Mouse (Mus musculus) liver, embryonic 14.5 days (tissue): ENCODE results near the gene Gm5737. TPM values are rescaled to one million over a fixed set of nuclear protein-coding genes. Genes with fewer than 3 reads are reported as not detected.
A peak's percentile ranks its signal among the peaks of the same experiment; 100 is the strongest.

ENCODE experiments used
- ATAC-seq: fragments of 200-750 bp; cut with Nextera tagmentation; 2 replicates; pipeline ENCODE4 v1.8.0; 2017; ENCODE audit warnings: moderate number of reproducible peaks, mild to moderate bottlenecking, moderate library complexity; ENCODE audit not compliant: insufficient read depth
- DNase-seq, 3 experiments: peaks; one replicate each; pipeline ENCODE4 v3.0.0-alpha.2; 2012 to 2013; ENCODE audit warnings: low read depth in 3 of 3, low spot score in 3 of 3
- H3K27ac ChIP-seq: fragments of 300-500 bp; sonication (generic); 2 replicates; pipeline ENCODE4 v1.5.1; 2014; ENCODE audit warnings: moderate library complexity, mild to moderate bottlenecking, control low read depth, inconsistent platforms
- H3K27me3 ChIP-seq: fragments of 300-500 bp; sonication (generic); 2 replicates; pipeline ENCODE4 v1.6.1; 2014; ENCODE audit warnings: mild to moderate bottlenecking, low read length, moderate library complexity; ENCODE audit not compliant: control insufficient read depth, insufficient read depth
- H3K36me3 ChIP-seq: fragments of 300-500 bp; sonication (generic); replicated peaks from 2 replicates; pipeline ENCODE4 v1.6.1; 2014; ENCODE audit warnings: low read depth; ENCODE audit not compliant: control insufficient read depth, insufficient read depth
- H3K4me1 ChIP-seq, 2 experiments: fragments of 200-500 bp in 1 of 2; fragments of 300-500 bp in 1 of 2; sonication (generic) in 1 of 2; replicated peaks; 2 replicates each; pipeline ENCODE4 v1.6.1; 2012 to 2014; ENCODE audit warnings: antibody characterized with exemption in 1 of 2, inconsistent platforms in 1 of 2, low read length in 1 of 2; ENCODE audit not compliant: control insufficient read depth in 2 of 2, insufficient read depth in 2 of 2
- H3K4me2 ChIP-seq: fragments of 300-500 bp; sonication (generic); 2 replicates; pipeline ENCODE4 v1.6.1; 2014; ENCODE audit warnings: low read depth, mild to moderate bottlenecking, control low read depth, moderate library complexity
- H3K4me3 ChIP-seq, 2 experiments: fragments of 200-500 bp in 1 of 2; fragments of 300-500 bp in 1 of 2; sonication (generic) in 1 of 2; 2 replicates each; pipeline ENCODE4 v1.5.1; 2012 to 2014; ENCODE audit warnings: low read depth in 2 of 2, low read length in 2 of 2, mild to moderate bottlenecking in 2 of 2, control low read depth in 1 of 2, inconsistent platforms in 1 of 2, moderate library complexity in 1 of 2; ENCODE audit not compliant: insufficient read depth in 1 of 2
- H3K9ac ChIP-seq: fragments of 300-500 bp; sonication (generic); replicated peaks from 2 replicates; pipeline ENCODE4 v1.6.1; 2014; ENCODE audit warnings: mild to moderate bottlenecking, control low read depth, moderate library complexity
- H3K9me3 ChIP-seq: fragments of 300-500 bp; sonication (generic); 2 replicates; pipeline ENCODE4 v1.6.1; 2016; ENCODE audit warnings: low read length, mixed read lengths; ENCODE audit not compliant: control insufficient read depth
- CTCF ChIP-seq: IDR thresholded peaks from 2 replicates; pipeline ENCODE4 v1.5.1; 2016; ENCODE audit warnings: antibody characterized with exemption, low read depth, control low read depth
- EP300 ChIP-seq: IDR thresholded peaks from 2 replicates; pipeline ENCODE4 v1.6.1; 2016; ENCODE audit warnings: antibody characterized with exemption, low read depth
- WGBS: fragments of 180-500 bp; shearing (Covaris S2); extraction: QIAGEN DNeasy Blood & Tissue Kit; methylation state at CpG from one replicate; pipeline ENCODE4 v1.1.7; 2014; ENCODE audit not compliant: insufficient replicate concordance; 5-methylcytosine and 5-hydroxymethylcytosine counted together
- polyA plus RNA-seq, 2 experiments: library from polyadenylated mRNA; depleted of rRNA in 1 of 2; stranded (reverse) in 1 of 2; unstranded in 1 of 2; fragments of >200 nt; fragmentation: Nextera tagmentation in 1 of 2; extraction: Ambion mirVana in 1 of 2; gene quantifications; 2 replicates each; pipeline versions ENCODE4 v1.2.1 to v1.2.3; 2012 to 2014

The Gm5737 gene
- polyA plus RNA-seq, 2 experiments, result not detected

- Histone ChIP-seq H3K4me3 (no peak overlapping the region), H3K36me3 (peaks cover 20% of the 10 kb centered on the region), H3K4me2 (peak overlapping the region; percentile 63), H3K9me3 (no peaks in the 10 kb centered on the region), H3K4me1 (peaks cover 78 to 85% of the 10 kb centered on the region in 2 experiments), H3K9ac (peak overlapping the region; percentile 80), H3K27ac (peak overlapping the region; percentile 99), H3K27me3 (no peaks in the 10 kb centered on the region)
- ATAC-seq (no peak), DNase-seq (no peak)
- TF ChIP-seq CTCF, result no peak
- no peak for TF ChIP-seq EP300
- 36% methylated on average over 2 of the region's 2 CpGs for WGBS
Observed at GRCm38 (mm10) chr7:120866684-120867083, 54.5 kb downstream of the Gm5737 start.

DNA sequence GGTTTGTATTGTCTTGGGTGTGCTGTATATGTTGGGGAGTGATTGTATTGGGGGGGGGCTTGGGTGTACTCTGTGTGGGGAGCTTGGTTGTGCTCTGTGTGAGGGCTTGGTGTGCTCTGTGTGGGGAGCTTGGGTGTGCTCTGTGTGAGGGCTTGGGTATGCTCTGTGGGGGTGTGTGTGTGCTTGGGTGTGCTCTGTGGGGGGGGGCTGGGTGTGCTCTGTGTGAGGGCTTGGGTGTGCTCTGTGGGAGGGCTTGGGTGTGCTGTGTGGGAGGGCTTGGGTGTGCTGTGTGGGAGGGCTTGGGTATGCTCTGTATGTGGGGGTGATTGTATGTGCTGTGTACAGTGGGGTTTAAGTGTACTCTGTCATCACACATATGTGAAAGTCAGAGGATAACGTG, 55.6 kb downstream of the Gm5737 start:
- H3K27me3 ChIP-seq, result no peaks in the 10 kb centered on the region
- H3K4me3 ChIP-seq, result no peak overlapping the region
- peaks cover 68 to 77% of the 10 kb centered on the region in 2 experiments for H3K4me1 ChIP-seq
- peak overlapping the region; percentile 99 for H3K27ac ChIP-seq
- DNase-seq (no peak), ATAC-seq (peak; percentile 54)
- peaks cover 21% of the 10 kb centered on the region for H3K36me3 ChIP-seq
- 84% methylated on average over 1 of the region's 1 CpGs for WGBS
- no peaks in the 10 kb centered on the region for H3K9me3 ChIP-seq
- no peak for TF ChIP-seq CTCF
- H3K9ac ChIP-seq, result peak overlapping the region; percentile 80
- peak overlapping the region; percentile 63 for H3K4me2 ChIP-seq

DNA sequence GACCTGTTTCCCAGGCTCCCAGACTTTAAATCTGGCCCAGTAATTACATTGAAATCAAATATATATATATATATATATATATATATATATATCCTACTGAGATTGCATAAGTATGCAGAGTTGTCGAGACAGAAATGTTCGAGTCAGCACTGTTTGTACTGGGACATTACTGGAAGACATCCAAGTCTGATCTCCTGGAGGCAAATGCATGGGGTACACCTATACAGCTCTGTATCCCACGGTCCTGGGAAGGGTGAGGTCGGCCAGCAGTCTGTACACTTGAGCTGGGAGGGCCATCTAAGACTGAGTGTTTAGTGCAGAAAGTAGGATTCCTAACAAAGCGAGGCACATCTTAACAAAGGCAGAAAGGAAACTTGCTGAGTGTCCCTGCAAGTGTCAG, 57.7 kb downstream of the Gm5737 start:
- Histone ChIP-seq H3K27ac (peak overlapping the region; percentile 19), H3K4me1 (peaks cover 58 to 69% of the 10 kb centered on the region in 2 experiments), H3K36me3 (peaks cover 30% of the 10 kb centered on the region), H3K9me3 (no peaks in the 10 kb centered on the region), H3K4me2 (no peak overlapping the region), H3K4me3 (no peak overlapping the region), H3K27me3 (no peaks in the 10 kb centered on the region), H3K9ac (no peak overlapping the region; the same call in 1 of the 2 replicates)
- ATAC-seq, result no peak
- no peak for DNase-seq
- TF ChIP-seq EP300 (no peak), CTCF (no peak)
- WGBS, result 60% methylated on average over 5 of the region's 5 CpGs

GRCm38 (mm10) chr7:120870431-120871008, 58.4 kb downstream of the Gm5737 start:
- TF ChIP-seq CTCF (no peak), EP300 (no peak)
- 72% methylated on average over 5 of the region's 5 CpGs for WGBS
- Histone ChIP-seq H3K9me3 (no peaks in the 10 kb centered on the region), H3K4me2 (no peak overlapping the region), H3K4me3 (no peak overlapping the region), H3K9ac (0 out of 2 replicates have a peak overlapping the region, but pooled peaks have one; percentile 4), H3K4me1 (peaks cover 55 to 67% of the 10 kb centered on the region in 2 experiments), H3K27me3 (no peaks in the 10 kb centered on the region), H3K36me3 (peaks cover 30% of the 10 kb centered on the region), H3K27ac (0 out of 2 replicates have a peak overlapping the region, but pooled peaks have one; percentile 17)
- ATAC-seq (no peak), DNase-seq (no peak)

DNA sequence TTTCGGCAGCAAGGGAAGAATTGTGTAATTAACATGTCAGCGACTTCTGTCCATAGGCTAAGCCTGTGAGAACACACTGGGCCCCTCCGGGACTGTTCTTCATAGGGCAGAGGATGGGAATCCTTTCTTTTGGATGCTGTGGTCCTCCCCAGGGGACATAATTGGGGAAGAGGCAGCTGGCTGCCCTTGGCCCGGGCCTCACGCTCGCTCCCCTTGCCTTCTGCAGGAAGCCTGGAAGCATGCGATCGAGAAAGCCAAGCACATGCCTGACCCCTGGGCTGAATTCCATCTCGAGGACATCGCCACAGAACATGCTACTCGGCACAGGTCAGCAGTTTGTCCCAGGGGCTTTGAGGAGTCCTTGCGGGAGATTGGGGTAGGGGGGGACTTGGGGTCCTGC, 60.9 kb downstream of the Gm5737 start:
- H3K4me1 ChIP-seq, result peaks cover 49 to 62% of the 10 kb centered on the region in 2 experiments
- no peaks in the 10 kb centered on the region for H3K9me3 ChIP-seq
- ATAC-seq, result no peak
- 85% methylated on average over 12 of the region's 12 CpGs for WGBS
- no peaks in the 10 kb centered on the region for H3K27me3 ChIP-seq
- H3K27ac ChIP-seq, result peak overlapping the region; percentile 25
- no peak for DNase-seq
- H3K9ac ChIP-seq, result no peak overlapping the region
- no peak overlapping the region for H3K4me3 ChIP-seq
- peaks cover 28% of the 10 kb centered on the region for H3K36me3 ChIP-seq
- H3K4me2 ChIP-seq, result no peak overlapping the region
- no peak for TF ChIP-seq CTCF
- no peak for TF ChIP-seq EP300
